Mouse (Mus musculus): ENCODE results near the gene Zfp628. TPM values are rescaled to one million over a fixed set of nuclear protein-coding genes. Genes with fewer than 3 reads are reported as not detected.

Gene Zfp628
- polyA plus RNA-seq, 1 experiment, result 40.2 TPM

DNA sequence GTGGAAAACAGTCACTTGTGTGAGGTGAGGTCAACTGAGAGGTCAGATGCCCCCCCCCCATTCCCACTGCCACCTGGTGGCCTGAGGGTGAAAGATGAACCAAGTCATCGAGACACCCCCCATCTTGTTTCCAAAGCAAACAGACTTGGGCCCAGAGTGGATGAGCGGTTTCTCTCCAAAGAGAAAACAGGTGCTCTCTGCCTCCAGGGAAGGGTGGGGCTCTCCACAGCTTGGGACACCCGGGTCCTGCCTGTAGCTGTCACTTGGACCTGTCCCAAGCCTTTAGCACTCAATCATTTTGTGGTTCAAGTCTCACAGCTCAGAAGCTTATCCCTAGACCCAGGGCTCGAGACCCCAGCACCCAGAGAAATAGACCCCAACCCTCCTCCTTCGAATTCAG, 48.5 kb downstream of the Zfp628 start:
- no peak overlapping the region for H3K4me3 ChIP-seq (ENCODE audit: control insufficient read depth, insufficient read depth, low read length)
- no peaks in the 10 kb centered on the region for H3K36me3 ChIP-seq (ENCODE audit: control insufficient read depth, insufficient read depth, low read length)
- no peaks in the 10 kb centered on the region for H3K27me3 ChIP-seq (ENCODE audit: control insufficient read depth, insufficient read depth, low read length)
- peaks cover 4% of the 10 kb centered on the region; the same call in 1 of the 2 replicates for H3K4me1 ChIP-seq (replicated peaks; ENCODE audit: control insufficient read depth, insufficient read depth, low read length)
- no peak for DNase-seq
- no peak overlapping the region for H3K27ac ChIP-seq (ENCODE audit: control insufficient read depth, insufficient read depth, low read length)
- WGBS, result 77% methylated on average over 5 of the region's 5 CpGs
- no peak for TF ChIP-seq CTCF (IDR thresholded peaks at IDR 0.05; ENCODE audit: borderline replicate concordance, control insufficient read depth, extremely low read depth, insufficient read depth, low read length, poor library complexity)
- no peak for TF ChIP-seq POLR2A (IDR thresholded peaks at IDR 0.05; ENCODE audit: control insufficient read depth, extremely low read depth, insufficient read depth, low read length, poor library complexity)

DNA sequence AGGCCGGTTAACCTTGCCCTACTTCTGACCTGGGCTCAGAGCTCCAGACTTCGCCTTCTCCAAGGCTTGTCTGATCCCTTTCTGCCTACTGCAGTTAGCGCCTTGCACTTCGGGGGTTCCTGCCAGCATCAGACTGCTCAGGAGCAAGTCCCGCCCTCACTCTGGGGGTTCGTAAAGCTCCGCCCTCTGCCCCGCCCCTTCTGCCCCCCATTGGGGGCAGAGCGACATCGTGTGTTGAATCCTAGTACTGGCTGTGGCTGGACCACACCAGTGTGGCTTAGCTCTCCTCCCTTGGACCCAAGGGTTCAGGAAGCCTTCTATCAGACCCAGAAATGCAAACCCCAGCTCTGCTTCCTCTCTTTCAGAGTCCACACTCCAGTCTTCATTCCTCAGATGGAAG, 49.3 kb downstream of the Zfp628 start, which contains the start of gene Sbk2:
Gene Sbk2 (minus strand): TSS at position 135 of the 400 bp plus-strand sequence.
- Histone ChIP-seq H3K36me3 (ENCODE audit: control insufficient read depth, insufficient read depth, low read length) (no peaks in the 10 kb centered on the region), H3K4me3 (ENCODE audit: control insufficient read depth, insufficient read depth, low read length) (no peak within 1 kb of the TSS), H3K4me1 (replicated peaks; ENCODE audit: control insufficient read depth, insufficient read depth, low read length) (peaks cover 4% of the 10 kb centered on the region; the same call in 1 of the 2 replicates), H3K27ac (ENCODE audit: control insufficient read depth, insufficient read depth, low read length) (no peak within 1 kb of the TSS), H3K27me3 (ENCODE audit: control insufficient read depth, insufficient read depth, low read length) (no peaks in the 10 kb centered on the region)
- TF ChIP-seq CTCF (IDR thresholded peaks at IDR 0.05; ENCODE audit: borderline replicate concordance, control insufficient read depth, extremely low read depth, insufficient read depth, low read length, poor library complexity) (peak; percentile 69; the same call in 1 of the 2 replicates), POLR2A (IDR thresholded peaks at IDR 0.05; ENCODE audit: control insufficient read depth, extremely low read depth, insufficient read depth, low read length, poor library complexity) (no peak)
- peak; percentile 86 for DNase-seq
- 3% methylated on average over 10 of the region's 10 CpGs for WGBS

DNA sequence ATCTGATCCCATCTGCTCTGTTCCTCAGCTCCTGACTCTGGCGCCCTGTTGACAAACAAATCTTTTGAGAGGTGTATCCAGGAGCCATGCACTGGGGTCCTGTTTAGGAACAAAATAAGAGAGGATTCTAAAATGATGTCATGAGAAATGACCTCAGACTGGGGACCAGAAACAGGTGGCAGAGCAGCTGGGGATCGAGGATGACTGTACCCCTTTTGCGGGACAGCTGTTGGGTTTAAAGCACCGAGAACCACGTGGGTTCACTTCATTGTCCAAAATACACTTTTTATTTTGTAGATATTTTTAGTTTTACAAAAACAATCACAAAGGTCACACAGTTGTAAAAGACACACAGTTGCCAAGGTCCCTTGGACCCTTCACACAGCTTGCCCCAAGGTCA, 50.0 kb downstream of the Zfp628 start:
- DNase-seq, result no peak
- WGBS, result 70% methylated on average over 5 of the region's 5 CpGs
- Histone ChIP-seq H3K4me1 (replicated peaks; ENCODE audit: control insufficient read depth, insufficient read depth, low read length) (peaks cover 4% of the 10 kb centered on the region; the same call in 1 of the 2 replicates), H3K27me3 (ENCODE audit: control insufficient read depth, insufficient read depth, low read length) (no peaks in the 10 kb centered on the region), H3K4me3 (ENCODE audit: control insufficient read depth, insufficient read depth, low read length) (no peak overlapping the region), H3K27ac (ENCODE audit: control insufficient read depth, insufficient read depth, low read length) (no peak overlapping the region), H3K36me3 (ENCODE audit: control insufficient read depth, insufficient read depth, low read length) (no peaks in the 10 kb centered on the region)
- TF ChIP-seq POLR2A (IDR thresholded peaks at IDR 0.05; ENCODE audit: control insufficient read depth, extremely low read depth, insufficient read depth, low read length, poor library complexity) (no peak), CTCF (IDR thresholded peaks at IDR 0.05; ENCODE audit: borderline replicate concordance, control insufficient read depth, extremely low read depth, insufficient read depth, low read length, poor library complexity) (no peak)

DNA sequence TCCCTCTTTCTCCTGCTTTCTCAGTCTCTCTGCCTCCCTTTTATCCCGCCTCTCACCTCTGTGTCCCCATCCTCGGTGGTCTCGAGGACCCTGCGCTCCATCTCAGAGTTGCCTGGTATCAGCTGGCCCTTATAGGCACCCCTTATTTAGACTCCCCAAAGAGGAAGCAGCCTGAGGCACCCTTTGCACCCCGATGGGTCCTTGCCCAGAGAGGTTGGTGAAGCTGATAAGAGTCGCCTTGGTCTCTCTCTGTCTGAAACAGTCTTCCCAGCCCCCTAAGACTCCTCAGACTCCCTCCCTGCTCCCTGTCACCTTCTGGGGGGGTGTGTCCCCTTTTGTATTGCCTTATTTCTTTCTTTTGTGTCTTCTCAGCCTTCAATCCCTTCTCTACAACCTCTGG, 56.1 kb downstream of the Zfp628 start, which contains the start of gene Sbk3:
Gene Sbk3 (minus strand): TSS at position 101 of the 400 bp plus-strand sequence.
- no peak for DNase-seq
- Histone ChIP-seq H3K27ac (ENCODE audit: control insufficient read depth, insufficient read depth, low read length) (no peak within 1 kb of the TSS), H3K4me3 (ENCODE audit: control insufficient read depth, insufficient read depth, low read length) (no peak within 1 kb of the TSS), H3K27me3 (ENCODE audit: control insufficient read depth, insufficient read depth, low read length) (0 out of 2 replicates have a peak, but pooled peaks cover 2% of the 10 kb centered on the region), H3K36me3 (ENCODE audit: control insufficient read depth, insufficient read depth, low read length) (no peaks in the 10 kb centered on the region), H3K4me1 (replicated peaks; ENCODE audit: control insufficient read depth, insufficient read depth, low read length) (no peaks in the 10 kb centered on the region)
- TF ChIP-seq CTCF (IDR thresholded peaks at IDR 0.05; ENCODE audit: borderline replicate concordance, control insufficient read depth, extremely low read depth, insufficient read depth, low read length, poor library complexity) (no peak), POLR2A (IDR thresholded peaks at IDR 0.05; ENCODE audit: control insufficient read depth, extremely low read depth, insufficient read depth, low read length, poor library complexity) (no peak)
- 40% methylated on average over 6 of the region's 6 CpGs for WGBS

Other genes with a start within 250 kb of the Zfp628 start
- gene Hspbp1, start 230.1 kb upstream of the Zfp628 start, polyA plus RNA-seq (2012; rRNA removed), result 53.0 and 55.4 TPM in 2 replicates
- 0.71 and 0.84 TPM in 2 replicates for gene Brsk1, start 224.6 kb upstream of the Zfp628 start, polyA plus RNA-seq (2012; rRNA removed)
- 2.2 and 3.7 TPM in 2 replicates for gene Tmem150b, start 190.0 kb upstream of the Zfp628 start, polyA plus RNA-seq (2012; rRNA removed)
- 224 and 250 TPM in 2 replicates for gene Kmt5c, start 175.1 kb upstream of the Zfp628 start, polyA plus RNA-seq (2012; rRNA removed)
- 36.6 and 47.7 TPM in 2 replicates for gene Cox6b2, start 162.1 kb upstream of the Zfp628 start, polyA plus RNA-seq (2012; rRNA removed)
- 0.11 TPM in 1 of 2 replicates, not detected in the other for gene Fam71e2, start 143.9 kb upstream of the Zfp628 start, polyA plus RNA-seq (2012; rRNA removed)
- 0.13 and 0.32 TPM in 2 replicates for gene Il11, start 132.4 kb upstream of the Zfp628 start, polyA plus RNA-seq (2012; rRNA removed)
- not detected in 2 replicates for gene Tmem190, start 132.3 kb upstream of the Zfp628 start, polyA plus RNA-seq (2012; rRNA removed)
- gene Tmem238, start 125.6 kb upstream of the Zfp628 start, polyA plus RNA-seq (2012; rRNA removed), result 18.1 and 23.5 TPM in 2 replicates
- 367 and 512 TPM in 2 replicates for gene Rpl28, start 122.3 kb upstream of the Zfp628 start, polyA plus RNA-seq (2012; rRNA removed)
- 970 and 1,071 TPM in 2 replicates for gene Ube2s, start 102.6 kb upstream of the Zfp628 start, polyA plus RNA-seq (2012; rRNA removed)
- 0.48 and 0.74 TPM in 2 replicates for gene Shisa7, start 70.5 kb upstream of the Zfp628 start, polyA plus RNA-seq (2012; rRNA removed)
- 21.8 and 23.6 TPM in 2 replicates for gene Isoc2b, start 45.0 kb upstream of the Zfp628 start, polyA plus RNA-seq (2012; rRNA removed)
- gene Isoc2a, start 38.1 kb upstream of the Zfp628 start, polyA plus RNA-seq (2012; rRNA removed), result 20.3 and 20.5 TPM in 2 replicates
- gene Gm36210, start 8.7 kb upstream of the Zfp628 start, polyA plus RNA-seq (2012; rRNA removed), result 0.15 and 0.17 TPM in 2 replicates
- 4.4 and 5.9 TPM in 2 replicates for gene Nat14, start 6.8 kb downstream of the Zfp628 start, polyA plus RNA-seq (2012; rRNA removed)
- gene Ssc5d, start 10.6 kb downstream of the Zfp628 start, polyA plus RNA-seq (2012; rRNA removed), result 1.0 and 1.1 TPM in 2 replicates
- gene Sbk2, start 49.2 kb downstream of the Zfp628 start, polyA plus RNA-seq (2012; rRNA removed), result 1.5 and 5.4 TPM in 2 replicates
- gene Sbk3, start 56.0 kb downstream of the Zfp628 start, polyA plus RNA-seq (2012; rRNA removed), result 0.36 and 3.7 TPM in 2 replicates
- gene Zfp579, start 80.9 kb downstream of the Zfp628 start, polyA plus RNA-seq (2012; rRNA removed), result 125 and 133 TPM in 2 replicates
- 52.2 and 54.6 TPM in 2 replicates for gene Zfp524, start 99.2 kb downstream of the Zfp628 start, polyA plus RNA-seq (2012; rRNA removed)
- 79.3 and 85.2 TPM in 2 replicates for gene Fiz1, start 99.5 kb downstream of the Zfp628 start, polyA plus RNA-seq (2012; rRNA removed)
- gene Gm44973, start 100.3 kb downstream of the Zfp628 start, polyA plus RNA-seq (2012; rRNA removed), result not detected in 2 replicates
- gene Zfp865, start 105.2 kb downstream of the Zfp628 start, polyA plus RNA-seq (2012; rRNA removed), result 105 and 120 TPM in 2 replicates
- 0.52 and 0.97 TPM in 2 replicates for gene Ccdc106, start 105.3 kb downstream of the Zfp628 start, polyA plus RNA-seq (2012; rRNA removed)
- gene 4632433K11Rik, start 118.9 kb downstream of the Zfp628 start, polyA plus RNA-seq (2012; rRNA removed), result not detected in 2 replicates
- gene Zfp784, start 123.2 kb downstream of the Zfp628 start, polyA plus RNA-seq (2012; rRNA removed), result 5.2 and 6.3 TPM in 2 replicates
- gene Zfp580, start 136.3 kb downstream of the Zfp628 start, polyA plus RNA-seq (2012; rRNA removed), result 29.9 and 42.3 TPM in 2 replicates
- 437 and 438 TPM in 2 replicates for gene U2af2, start 146.9 kb downstream of the Zfp628 start, polyA plus RNA-seq (2012; rRNA removed)
- 230 and 280 TPM in 2 replicates for gene Epn1, start 165.0 kb downstream of the Zfp628 start, polyA plus RNA-seq (2012; rRNA removed)
- gene Rfpl4, start 201.7 kb downstream of the Zfp628 start, polyA plus RNA-seq (2012; rRNA removed), result not detected in 2 replicates
- gene Rasl2-9, start 210.7 kb downstream of the Zfp628 start, polyA plus RNA-seq (2012; rRNA removed), result 0.17 and 0.39 TPM in 2 replicates
- gene Vmn1r55, start 234.5 kb downstream of the Zfp628 start, polyA plus RNA-seq (2012; rRNA removed), result not detected in 2 replicates